Mouse (Mus musculus) hindbrain, postnatal 0 days (tissue): ENCODE measurements at regions not wholly inside any gene's neighbourhood (a gene's known extent, or its start where the extent isn't known, plus 50 kb on each side); places are given as distances from the start of the nearest gene placed in this dataset.

Experiments used
- ATAC-seq: fragments of 200-750 bp; cut with Nextera tagmentation; 2 replicates; pipeline ENCODE4 v1.8.0; 2017; ENCODE audit warnings: mild to moderate bottlenecking, moderate TSS enrichment, moderate library complexity
- DNase-seq: peaks from one replicate; pipeline ENCODE4 v3.0.0-alpha.2; 2015; ENCODE audit warnings: low spot score
- H3K27ac ChIP-seq: fragments of 300-500 bp; sonication (generic); 2 replicates; pipeline ENCODE4 v1.5.1; 2014; ENCODE audit warnings: mild to moderate bottlenecking
- H3K27me3 ChIP-seq: fragments of 300-500 bp; sonication (generic); 2 replicates; pipeline ENCODE4 v1.6.1; 2014; ENCODE audit warnings: low read length, mixed read lengths; ENCODE audit not compliant: insufficient read depth
- H3K36me3 ChIP-seq: fragments of 300-500 bp; sonication (generic); 2 replicates; pipeline ENCODE4 v1.6.1; 2014; ENCODE audit warnings: low read length, mixed read lengths; ENCODE audit not compliant: insufficient read depth
- H3K4me1 ChIP-seq: fragments of 300-500 bp; sonication (generic); 2 replicates; pipeline ENCODE4 v1.6.1; 2014; ENCODE audit warnings: antibody characterized with exemption, low read length, mixed read lengths; ENCODE audit not compliant: insufficient read depth
- H3K4me2 ChIP-seq: fragments of 300-500 bp; sonication (generic); 2 replicates; pipeline ENCODE4 v1.6.1; 2014; ENCODE audit warnings: low read depth, mild to moderate bottlenecking, low read length, moderate library complexity, mixed read lengths
- H3K4me3 ChIP-seq: fragments of 300-500 bp; sonication (generic); 2 replicates; pipeline ENCODE4 v1.5.1; 2014; ENCODE audit warnings: low read length
- H3K9ac ChIP-seq: fragments of 300-500 bp; sonication (generic); replicated peaks from 2 replicates; pipeline ENCODE4 v1.6.1; 2014; ENCODE audit warnings: mild to moderate bottlenecking, low read length, moderate library complexity, mixed read lengths
- H3K9me3 ChIP-seq: fragments of 300-500 bp; sonication (generic); 2 replicates; pipeline ENCODE4 v1.6.1; 2016; ENCODE audit warnings: low read length, mixed read lengths
- CTCF ChIP-seq: IDR thresholded peaks from 2 replicates; pipeline ENCODE4 v1.5.1; 2016; ENCODE audit warnings: antibody characterized with exemption, control low read depth, low read depth
- WGBS: fragments of 180-500 bp; shearing (Covaris S2); extraction: QIAGEN DNeasy Blood & Tissue Kit; methylation state at CpG from one replicate; pipeline ENCODE4 v1.1.7; 2014; 5-methylcytosine and 5-hydroxymethylcytosine counted together

GRCm38 (mm10) chr5:12919335-12919734 is 205.9 kb upstream of the Sema3a start:
- Histone ChIP-seq H3K4me1 (no peaks in the 10 kb centered on the region), H3K27ac (no peak overlapping the region), H3K9ac (no peak overlapping the region), H3K27me3 (no peaks in the 10 kb centered on the region), H3K9me3 (no peaks in the 10 kb centered on the region), H3K36me3 (no peaks in the 10 kb centered on the region), H3K4me2 (no peak overlapping the region), H3K4me3 (no peak overlapping the region)
- ATAC-seq, result no peak
- WGBS, result 90% methylated on average over 2 of the region's 2 CpGs
- no peak for DNase-seq
- TF ChIP-seq CTCF, result no peak

GRCm38 (mm10) chr5:12922889-12923288 is 202.3 kb upstream of the Sema3a start:
- no peaks in the 10 kb centered on the region for H3K36me3 ChIP-seq
- no peak overlapping the region for H3K27ac ChIP-seq
- no peak overlapping the region for H3K4me2 ChIP-seq
- no peak for TF ChIP-seq CTCF
- H3K9ac ChIP-seq, result no peak overlapping the region
- no peaks in the 10 kb centered on the region for H3K9me3 ChIP-seq
- H3K4me3 ChIP-seq, result no peak overlapping the region
- no peak for ATAC-seq
- DNase-seq, result no peak
- H3K27me3 ChIP-seq, result no peaks in the 10 kb centered on the region
- H3K4me1 ChIP-seq, result no peaks in the 10 kb centered on the region

- H3K27me3 ChIP-seq, result no peaks in the 10 kb centered on the region
- no peak overlapping the region for H3K27ac ChIP-seq
- no peak for TF ChIP-seq CTCF
- no peaks in the 10 kb centered on the region for H3K36me3 ChIP-seq
- no peak for ATAC-seq
- no peak overlapping the region for H3K4me2 ChIP-seq
- no peak for DNase-seq
- H3K4me1 ChIP-seq, result no peaks in the 10 kb centered on the region
- H3K9me3 ChIP-seq, result no peaks in the 10 kb centered on the region
- H3K4me3 ChIP-seq, result no peak overlapping the region
- no peak overlapping the region for H3K9ac ChIP-seq
These were observed 199.7 kb upstream of the Sema3a start for GRCm38 (mm10) chr5:12925466-12925865.

GRCm38 (mm10) chr5:12926289-12926688 is 198.9 kb upstream of the Sema3a start:
- no peaks in the 10 kb centered on the region for H3K9me3 ChIP-seq
- DNase-seq, result no peak
- no peaks in the 10 kb centered on the region for H3K36me3 ChIP-seq
- no peaks in the 10 kb centered on the region for H3K27me3 ChIP-seq
- TF ChIP-seq CTCF, result no peak
- H3K27ac ChIP-seq, result no peak overlapping the region
- H3K4me2 ChIP-seq, result no peak overlapping the region
- H3K9ac ChIP-seq, result no peak overlapping the region
- H3K4me1 ChIP-seq, result no peaks in the 10 kb centered on the region
- H3K4me3 ChIP-seq, result no peak overlapping the region
- ATAC-seq, result no peak
- WGBS, result 86% methylated on average over 8 of the region's 8 CpGs

- Histone ChIP-seq H3K4me3 (no peak overlapping the region), H3K9ac (no peak overlapping the region), H3K4me1 (no peaks in the 10 kb centered on the region), H3K36me3 (no peaks in the 10 kb centered on the region), H3K4me2 (no peak overlapping the region), H3K27ac (no peak overlapping the region), H3K27me3 (no peaks in the 10 kb centered on the region), H3K9me3 (no peaks in the 10 kb centered on the region)
- 93% methylated on average over 3 of the region's 3 CpGs for WGBS
- DNase-seq, result no peak
- ATAC-seq, result no peak
- no peak for TF ChIP-seq CTCF
These were observed 198.0 kb upstream of the Sema3a start for GRCm38 (mm10) chr5:12927247-12927646.

GRCm38 (mm10) chr5:12937052-12937451 is 188.2 kb upstream of the Sema3a start:
- H3K9ac ChIP-seq, result no peak overlapping the region
- TF ChIP-seq CTCF, result no peak
- 66% methylated on average over 5 of the region's 5 CpGs for WGBS
- no peaks in the 10 kb centered on the region for H3K4me1 ChIP-seq
- no peaks in the 10 kb centered on the region for H3K9me3 ChIP-seq
- H3K4me3 ChIP-seq, result no peak overlapping the region
- ATAC-seq (no peak), DNase-seq (peak; percentile 5)
- no peak overlapping the region for H3K4me2 ChIP-seq
- no peak overlapping the region for H3K27ac ChIP-seq
- H3K36me3 ChIP-seq, result no peaks in the 10 kb centered on the region
- no peaks in the 10 kb centered on the region for H3K27me3 ChIP-seq

GRCm38 (mm10) chr5:12938162-12938852 is 186.9 kb upstream of the Sema3a start:
- 38% methylated on average over 2 of the region's 2 CpGs for WGBS
- H3K36me3 ChIP-seq, result no peaks in the 10 kb centered on the region
- H3K4me1 ChIP-seq, result no peaks in the 10 kb centered on the region
- no peaks in the 10 kb centered on the region for H3K9me3 ChIP-seq
- no peak overlapping the region for H3K27ac ChIP-seq
- H3K4me3 ChIP-seq, result no peak overlapping the region
- H3K4me2 ChIP-seq, result no peak overlapping the region
- H3K9ac ChIP-seq, result no peak overlapping the region
- no peak for DNase-seq
- TF ChIP-seq CTCF, result no peak
- no peaks in the 10 kb centered on the region for H3K27me3 ChIP-seq
- ATAC-seq, result no peak
